8 mouse cellular contexts compared by ENCODE assay signal in genomic region chr2:26907109-26907508, GRCm38 (mm10). TPM values are rescaled to one million over a fixed set of nuclear protein-coding genes. Genes with fewer than 3 reads are reported as not detected.
DNase-seq lines count a peak whose midpoint lies in the region; ATAC-seq and TF ChIP-seq lines count a peak whose summit lies in the region.

No protein-coding gene starts in this region.

- no peak for TF ChIP-seq EP300 in heart, postnatal 0 days (IDR thresholded peaks at IDR 0.05; ENCODE audit: low read depth)

- H3K36me3 ChIP-seq in heart, postnatal 0 days (replicated peaks; ENCODE audit: control insufficient read depth, insufficient read depth, low read length) = peaks cover 29% of the 10 kb centered on the region
- H3K36me3 ChIP-seq in hindbrain, embryonic 13.5 days = peaks cover 53% of the 10 kb centered on the region

- WGBS in heart, postnatal 0 days = 57% methylated on average over 4 of the region's 4 CpGs
- WGBS in hindbrain, embryonic 13.5 days = 67% methylated on average over 4 of the region's 4 CpGs

- no peaks in the 10 kb centered on the region for H3K27me3 ChIP-seq in heart, postnatal 0 days (ENCODE audit: control insufficient read depth, insufficient read depth, low read length)
- H3K27me3 ChIP-seq in hindbrain, embryonic 13.5 days = no peaks in the 10 kb centered on the region

- no peak for DNase-seq in heart, postnatal 0 days (ENCODE audit: low spot score)
- no peak for DNase-seq in heart, postnatal 25 days (ENCODE audit: low spot score)
- peak; percentile 13 for DNase-seq in urinary bladder, postnatal 10 days (ENCODE audit: low spot score)
- DNase-seq in urinary bladder, postnatal 25 days (ENCODE audit: low spot score) = no peak
- peak; percentile 64 for DNase-seq in naive thymus-derived CD4-positive, alpha-beta T cell, adult 2 months (ENCODE audit: low read depth)
- no peak for DNase-seq in frontal cortex, postnatal 14 days (ENCODE audit: low spot score in 2 of 2)
- DNase-seq in yolk sac, embryonic 10.5 days (ENCODE audit: low spot score) = no peak

- TF ChIP-seq CTCF in heart, postnatal 0 days (IDR thresholded peaks at IDR 0.05; ENCODE audit: low read depth) = peak; percentile 63

- H3K27ac ChIP-seq in heart, postnatal 0 days (ENCODE audit: low read depth) = no peak overlapping the region
- H3K27ac ChIP-seq in hindbrain, embryonic 13.5 days = no peak overlapping the region

- H3K4me2 ChIP-seq in heart, postnatal 0 days (ENCODE audit: low read depth, low read length) = no peak overlapping the region
- no peak overlapping the region for H3K4me2 ChIP-seq in hindbrain, embryonic 13.5 days

- H3K4me1 ChIP-seq in heart, postnatal 0 days (ENCODE audit: control insufficient read depth, insufficient read depth) = peaks cover 27% of the 10 kb centered on the region
- peaks cover 50% of the 10 kb centered on the region for H3K4me1 ChIP-seq in hindbrain, embryonic 13.5 days (replicated peaks)

- intact Hi-C loops in heart, postnatal 25 days (cut with DNase I) = loop anchor here (10.0 kb wide), 2 partner anchors 462 to 1402 kb away; partner anchors contain the start of genes C8g, Fbxw5 and Sec16a

- H3K4me3 ChIP-seq in heart, postnatal 0 days (ENCODE audit: low read depth, low read length) = no peak overlapping the region
- H3K4me3 ChIP-seq in hindbrain, embryonic 13.5 days = no peak overlapping the region

- H3K9me3 ChIP-seq in heart, postnatal 0 days (replicated peaks; ENCODE audit: control insufficient read depth, low read length) = no peaks in the 10 kb centered on the region
- no peaks in the 10 kb centered on the region for H3K9me3 ChIP-seq in hindbrain, embryonic 13.5 days

- H3K9ac ChIP-seq in heart, postnatal 0 days (replicated peaks; ENCODE audit: low read depth, low read length) = no peak overlapping the region
- H3K9ac ChIP-seq in hindbrain, embryonic 13.5 days = 0 out of 2 replicates have a peak overlapping the region, but pooled peaks have one; percentile 90

- no peak for ATAC-seq in heart, postnatal 0 days (ENCODE audit: insufficient read depth, low read depth)
- ATAC-seq in hindbrain, embryonic 13.5 days (ENCODE audit: low FRiP score) = no peak

RNA-seq across cellular contexts. Expression of gene Med22, which starts 3.4 kb away (rescaled TPM):
- total RNA-seq in heart, postnatal 0 days (2014; rRNA removed; ENCODE audit: low replicate concordance) = 35.2 and 55.0 TPM in 2 replicates
- polyA plus RNA-seq in heart, postnatal 0 days (2015; fragmentation: Nextera tagmentation; extraction: Ambion mirVana) = 38.0 and 38.4 TPM in 2 replicates
- total RNA-seq in heart, postnatal 25 days (2021) = 10 to 100 TPM; 23.7 to 25.6 TPM
- polyA plus RNA-seq in hindbrain, embryonic 13.5 days (2015; fragmentation: Nextera tagmentation; extraction: Ambion mirVana) = 139 and 140 TPM in 2 replicates

RNA-seq across cellular contexts. Expression of gene Rpl7a, which starts 3.5 kb away (rescaled TPM):
- 1,073 and 1,113 TPM in 2 replicates for total RNA-seq in heart, postnatal 0 days (2014; rRNA removed; ENCODE audit: low replicate concordance)
- 340 and 347 TPM in 2 replicates for polyA plus RNA-seq in heart, postnatal 0 days (2015; fragmentation: Nextera tagmentation; extraction: Ambion mirVana)
- 100 to 1,000 TPM; 274 to 280 TPM for total RNA-seq in heart, postnatal 25 days (2021)
- polyA plus RNA-seq in hindbrain, embryonic 13.5 days (2015; fragmentation: Nextera tagmentation; extraction: Ambion mirVana) = 506 and 509 TPM in 2 replicates

RNA-seq across cellular contexts. Expression of gene Surf6, which starts 4.4 kb away (rescaled TPM):
- total RNA-seq in heart, postnatal 0 days (2014; rRNA removed; ENCODE audit: low replicate concordance) = 6.0 and 7.3 TPM in 2 replicates
- polyA plus RNA-seq in heart, postnatal 0 days (2015; fragmentation: Nextera tagmentation; extraction: Ambion mirVana) = 9.8 and 10.5 TPM in 2 replicates
- total RNA-seq in heart, postnatal 25 days (2021) = 10 to 100 TPM; 12.2 to 13.9 TPM
- polyA plus RNA-seq in hindbrain, embryonic 13.5 days (2015; fragmentation: Nextera tagmentation; extraction: Ambion mirVana) = 28.2 and 29.5 TPM in 2 replicates

RNA-seq across cellular contexts. Expression of gene Surf2, which starts 9.1 kb away (rescaled TPM):
- 5.4 and 9.7 TPM in 2 replicates for total RNA-seq in heart, postnatal 0 days (2014; rRNA removed; ENCODE audit: low replicate concordance)
- 26.8 and 29.0 TPM in 2 replicates for polyA plus RNA-seq in heart, postnatal 0 days (2015; fragmentation: Nextera tagmentation; extraction: Ambion mirVana)
- 10 to 100 TPM; 14.7 to 14.8 TPM for total RNA-seq in heart, postnatal 25 days (2021)
- polyA plus RNA-seq in hindbrain, embryonic 13.5 days (2015; fragmentation: Nextera tagmentation; extraction: Ambion mirVana) = 55.7 and 56.0 TPM in 2 replicates

RNA-seq across cellular contexts. Expression of gene Surf1, which starts 9.2 kb away (rescaled TPM):
- 32.9 and 42.7 TPM in 2 replicates for total RNA-seq in heart, postnatal 0 days (2014; rRNA removed; ENCODE audit: low replicate concordance)
- polyA plus RNA-seq in heart, postnatal 0 days (2015; fragmentation: Nextera tagmentation; extraction: Ambion mirVana) = 41.4 and 44.3 TPM in 2 replicates
- 10 to 100 TPM; 49.4 to 49.7 TPM for total RNA-seq in heart, postnatal 25 days (2021)
- polyA plus RNA-seq in hindbrain, embryonic 13.5 days (2015; fragmentation: Nextera tagmentation; extraction: Ambion mirVana) = 77.4 and 85.5 TPM in 2 replicates

Comparison
In these comparisons a context has a peak if more than half of its experiments do, and no peak if none do; other contexts are left out.
1. DNase-seq: peak in urinary bladder, postnatal 10 days (single experiment) and naive thymus-derived CD4-positive, alpha-beta T cell, adult 2 months (single experiment); none in heart, postnatal 0 days (single experiment), heart, postnatal 25 days (single experiment), urinary bladder, postnatal 25 days (single experiment), frontal cortex, postnatal 14 days (0 of 2) and yolk sac, embryonic 10.5 days (single experiment).